Comparison of ENCODE assay signal across 24 mouse cellular contexts in the genomic region with DNA sequence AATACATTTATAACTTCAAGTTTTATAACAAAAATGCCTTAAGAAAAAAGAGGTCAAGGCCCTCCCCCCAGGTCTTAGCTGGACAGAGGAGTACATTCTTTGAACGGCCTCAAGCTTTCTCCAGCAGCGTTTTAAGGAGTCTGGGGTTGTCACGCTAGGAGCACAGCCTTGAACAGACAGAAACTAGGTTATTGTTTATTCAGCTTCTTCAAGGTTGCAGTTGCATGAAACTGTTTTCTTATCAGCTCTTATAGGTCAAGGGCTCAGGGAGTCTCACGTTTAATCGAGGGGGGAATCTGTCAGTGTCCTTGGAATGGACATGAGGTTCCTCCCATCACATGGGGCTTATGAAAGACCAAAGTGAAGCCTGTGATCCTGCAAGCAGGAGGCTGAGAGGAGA. TPM values are rescaled to one million over a fixed set of nuclear protein-coding genes. Genes with fewer than 3 reads are reported as not detected.
"Had no signal": no experiment of that assay in that cellular context is flagged by ENCODE, and none has a peak within 500 bp of the region (broad histone marks: within the 10 kb centered on the region; RNA-seq: fewer than 3 reads in every experiment).

No protein-coding gene starts in this region.

- H3K27me3 ChIP-seq: limb, embryonic 12.5 days; limb, embryonic 15.5 days; stomach, embryonic 15.5 days had no signal

- H3K4me3 ChIP-seq: layer of hippocampus, adult 2 months; limb, embryonic 12.5 days; limb, embryonic 15.5 days; stomach, embryonic 15.5 days had no signal

- H3K9me3 ChIP-seq: limb, embryonic 12.5 days; limb, embryonic 15.5 days; stomach, embryonic 15.5 days had no signal

- DNase-seq: kidney, adult 18-20 months; kidney, adult 9 months; kidney, postnatal 25 days; layer of hippocampus, adult 9-11 months; left cerebral cortex, postnatal 4 days; liver, postnatal 0 days; lung, embryonic 14.5 days; lung, postnatal 10 days; lung, postnatal 4 days; midbrain, embryonic 14.5 days; retina, postnatal 1 day; right cerebral cortex, postnatal 25 days; spleen, adult 18-20 months; thymus, postnatal 25 days had no signal

- H3K9ac ChIP-seq: limb, embryonic 12.5 days; limb, embryonic 15.5 days; liver, embryonic 14.5 days; liver, postnatal 0 days; lung, embryonic 14.5 days; stomach, embryonic 15.5 days had no signal

- ATAC-seq: liver, postnatal 0 days had no signal

- H3K4me1 ChIP-seq: limb, embryonic 12.5 days; limb, embryonic 15.5 days; stomach, embryonic 15.5 days had no signal

- H3K27ac ChIP-seq: kidney, postnatal 0 days; layer of hippocampus, adult 2 months; limb, embryonic 12.5 days; limb, embryonic 15.5 days; liver, embryonic 14.5 days; stomach, embryonic 15.5 days had no signal

- H3K4me2 ChIP-seq: limb, embryonic 12.5 days; limb, embryonic 15.5 days; liver, embryonic 11.5 days; lung, embryonic 14.5 days; midbrain, embryonic 11.5 days; stomach, embryonic 15.5 days had no signal

- H3K36me3 ChIP-seq: limb, embryonic 12.5 days; limb, embryonic 15.5 days; stomach, embryonic 15.5 days had no signal

RNA-seq across cellular contexts. Expression of a gene that starts 26.3 kb away (rescaled TPM):
- total RNA-seq: megakaryocyte progenitor cell, adult 5-6 weeks; megakaryocyte-erythroid progenitor cell, adult 5-6 weeks had no signal
